Mouse (Mus musculus) splenic B cell, adult 2 months (primary cell): ENCODE data around the gene Ccdc87.
A peak's percentile ranks its signal among the peaks of the same experiment; 100 is the strongest.
"Not testable (repeated sequence)": the region's sequence is repeated elsewhere in the genome, so short reads cannot be mapped to it uniquely, and the experiment has no call there.

Source experiments
- DNase-seq: peaks from one replicate; pipeline ENCODE4 v3.0.0-alpha.2; 2011; ENCODE audit warnings: low read depth, low spot score
- H3K27me3 ChIP-seq: 2 replicates; pipeline ENCODE4 v1.6.1; 2012; ENCODE audit warnings: mild to moderate bottlenecking, low read length, moderate library complexity, mixed read lengths; ENCODE audit not compliant: control insufficient read depth, poor library complexity, insufficient read depth, severe bottlenecking
- H3K36me3 ChIP-seq: 2 replicates; pipeline ENCODE4 v1.6.1; 2012; ENCODE audit warnings: mild to moderate bottlenecking, low read length, moderate library complexity, mixed read lengths; ENCODE audit not compliant: control insufficient read depth, poor library complexity, insufficient read depth, severe bottlenecking

Gene Ccdc87

GRCm38 (mm10) chr19:4839149-4839548 lies at the start of gene Ccdc87, which contains the start of gene Ccs:
TSS of gene Ccdc87 (plus strand) at chr19:4839366.
TSS of gene Ccs (minus strand) at chr19:4839332.
- DNase-seq = peak; percentile 95
- H3K36me3 ChIP-seq = no peaks in the 10 kb centered on the region
- no peaks in the 10 kb centered on the region for H3K27me3 ChIP-seq

- DNase-seq = no peak
- Histone ChIP-seq H3K36me3 (peaks cover 7% of the 10 kb centered on the region), H3K27me3 (no peaks in the 10 kb centered on the region)
Observed at GRCm38 (mm10) chr19:4793281-4793830, 45.8 kb upstream of the Ccdc87 start.

- DNase-seq = peak; percentile 99
- no peaks in the 10 kb centered on the region for H3K27me3 ChIP-seq
- peaks cover 8% of the 10 kb centered on the region for H3K36me3 ChIP-seq
Observed at GRCm38 (mm10) chr19:4793831-4794422, 45.2 kb upstream of the Ccdc87 start, which contains the start of gene Rbm4. TSS of gene Rbm4 (minus strand) at chr19:4793901.

- peaks cover 9% of the 10 kb centered on the region for H3K36me3 ChIP-seq
- no peaks in the 10 kb centered on the region for H3K27me3 ChIP-seq
- DNase-seq = no peak
Observed at GRCm38 (mm10) chr19:4795929-4796328, 43.2 kb upstream of the Ccdc87 start.

- no peak for DNase-seq
- Histone ChIP-seq H3K36me3 (peaks cover 10% of the 10 kb centered on the region; the same call in 1 of the 2 replicates), H3K27me3 (no peaks in the 10 kb centered on the region)
Observed at GRCm38 (mm10) chr19:4797846-4798245, 41.3 kb upstream of the Ccdc87 start.

- Histone ChIP-seq H3K36me3 (peaks cover 15% of the 10 kb centered on the region), H3K27me3 (no peaks in the 10 kb centered on the region)
- no peak for DNase-seq
Observed at GRCm38 (mm10) chr19:4799083-4799482, 40.1 kb upstream of the Ccdc87 start.

GRCm38 (mm10) chr19:4802691-4803091 lies 36.5 kb upstream of the Ccdc87 start:
- DNase-seq = no peak

GRCm38 (mm10) chr19:4803283-4803682 lies 35.9 kb upstream of the Ccdc87 start:
- H3K27me3 ChIP-seq = no peaks in the 10 kb centered on the region
- DNase-seq = no peak
- peaks cover 15% of the 10 kb centered on the region for H3K36me3 ChIP-seq

More at GRCm38 (mm10) chr19:4802691-4803091, 36.5 kb upstream of the Ccdc87 start:
- peaks cover 15% of the 10 kb centered on the region for H3K36me3 ChIP-seq
- no peaks in the 10 kb centered on the region for H3K27me3 ChIP-seq

- Histone ChIP-seq H3K27me3 (no peaks in the 10 kb centered on the region), H3K36me3 (no peaks in the 10 kb centered on the region)
- DNase-seq = no peak
Observed at GRCm38 (mm10) chr19:4810309-4810708, 28.9 kb upstream of the Ccdc87 start.

- no peak for DNase-seq
- Histone ChIP-seq H3K27me3 (no peaks in the 10 kb centered on the region), H3K36me3 (no peaks in the 10 kb centered on the region)
Observed at GRCm38 (mm10) chr19:4810746-4811062, 28.5 kb upstream of the Ccdc87 start.

GRCm38 (mm10) chr19:4811063-4811908 lies 27.9 kb upstream of the Ccdc87 start, which contains the start of the genes Gm21992 and Rbm14:
TSS of gene Gm21992 (minus strand) at chr19:4811612.
TSS of gene Rbm14 (minus strand) at chr19:4811634.
- DNase-seq = peak; percentile 98
- no peaks in the 10 kb centered on the region for H3K27me3 ChIP-seq
- no peaks in the 10 kb centered on the region for H3K36me3 ChIP-seq

- Histone ChIP-seq H3K27me3 (no peaks in the 10 kb centered on the region), H3K36me3 (no peaks in the 10 kb centered on the region)
- DNase-seq = no peak
Observed at GRCm38 (mm10) chr19:4811909-4812242, 27.3 kb upstream of the Ccdc87 start.

- peak; percentile 44 for DNase-seq
- H3K36me3 ChIP-seq, H3K27me3 ChIP-seq: not testable (repeated sequence)
Observed at GRCm38 (mm10) chr19:4812334-4812949, 26.7 kb upstream of the Ccdc87 start.

- no peaks in the 10 kb centered on the region for H3K36me3 ChIP-seq
- no peaks in the 10 kb centered on the region for H3K27me3 ChIP-seq
- DNase-seq = peak; percentile 42
Observed at GRCm38 (mm10) chr19:4813015-4813414, 26.2 kb upstream of the Ccdc87 start.
